Mouse (Mus musculus): Measurements from ENCODE around the gene Gm10190. TPM values are rescaled to one million over a fixed set of nuclear protein-coding genes. Genes with fewer than 3 reads are reported as not detected.

The Gm10190 gene
- polyA plus RNA-seq, 1 experiment: not detected

Other genes starting within 250 kb of the Gm10190 start
- 2.4 and 2.6 TPM in 2 replicates for gene Galm, start 246.1 kb downstream of the Gm10190 start, polyA plus RNA-seq (2012; rRNA removed)
- 154 and 185 TPM in 2 replicates for gene Srsf7, start 166.2 kb downstream of the Gm10190 start, polyA plus RNA-seq (2012; rRNA removed)
- gene Ttc39d, start 166.1 kb downstream of the Gm10190 start, polyA plus RNA-seq (2012; rRNA removed): 0.14 and 0.27 TPM in 2 replicates
- gene Gemin6, start 149.1 kb downstream of the Gm10190 start, polyA plus RNA-seq (2012; rRNA removed): 6.7 and 8.4 TPM in 2 replicates
- 36.6 and 45.5 TPM in 2 replicates for gene Morn2, start 83.3 kb downstream of the Gm10190 start, polyA plus RNA-seq (2012; rRNA removed)
- gene Dhx57, start 83.1 kb downstream of the Gm10190 start, polyA plus RNA-seq (2012; rRNA removed): 28.8 and 31.5 TPM in 2 replicates
- 2.5 and 5.3 TPM in 2 replicates for gene Arhgef33, start 66.1 kb downstream of the Gm10190 start, polyA plus RNA-seq (2012; rRNA removed)
- 16.3 and 16.6 TPM in 2 replicates for gene Sos1, start 106.9 kb upstream of the Gm10190 start, polyA plus RNA-seq (2012; rRNA removed)
- gene Cdkl4, start 204.3 kb upstream of the Gm10190 start, polyA plus RNA-seq (2012; rRNA removed): 7.3 and 8.9 TPM in 2 replicates

Measured in frontal cortex, adult 2 months (tissue).